Mouse (Mus musculus) hindbrain, embryonic 12.5 days (tissue): ENCODE results near the gene Abhd17a. TPM values are rescaled to one million over a fixed set of nuclear protein-coding genes. Genes with fewer than 3 reads are reported as not detected.
A peak's percentile ranks its signal among the peaks of the same experiment; 100 is the strongest.

Experiments used
- ATAC-seq: fragments of 200-750 bp; cut with Nextera tagmentation; 2 replicates; pipeline ENCODE4 v1.8.0; 2017; ENCODE audit warnings: moderate TSS enrichment; ENCODE audit not compliant: low FRiP score
- H3K27ac ChIP-seq: fragments of 300-500 bp; sonication (generic); 2 replicates; pipeline ENCODE4 v1.5.1; 2016; ENCODE audit warnings: mild to moderate bottlenecking
- H3K27me3 ChIP-seq: fragments of 300-500 bp; sonication (generic); 2 replicates; pipeline ENCODE4 v1.6.1; 2016; ENCODE audit warnings: mild to moderate bottlenecking
- H3K36me3 ChIP-seq: fragments of 300-500 bp; sonication (generic); 2 replicates; pipeline ENCODE4 v1.6.1; 2016; ENCODE audit warnings: mild to moderate bottlenecking
- H3K4me1 ChIP-seq: fragments of 300-500 bp; sonication (generic); 2 replicates; pipeline ENCODE4 v1.6.1; 2016
- H3K4me2 ChIP-seq: fragments of 300-500 bp; sonication (generic); replicated peaks from 2 replicates; pipeline ENCODE4 v1.6.1; 2016; ENCODE audit warnings: mild to moderate bottlenecking
- H3K4me3 ChIP-seq: fragments of 300-500 bp; sonication (generic); 2 replicates; pipeline ENCODE4 v1.5.1; 2016; ENCODE audit warnings: mild to moderate bottlenecking
- H3K9ac ChIP-seq: fragments of 300-500 bp; sonication (generic); 2 replicates; pipeline ENCODE4 v1.6.1; 2016; ENCODE audit warnings: mild to moderate bottlenecking, moderate library complexity
- H3K9me3 ChIP-seq: fragments of 300-500 bp; sonication (generic); replicated peaks from 2 replicates; pipeline ENCODE4 v1.6.1; 2016; ENCODE audit warnings: mild to moderate bottlenecking
- WGBS: fragments of 180-500 bp; shearing (Covaris S2); methylation state at CpG from one replicate; pipeline ENCODE4 v1.1.7; 2016; 5-methylcytosine and 5-hydroxymethylcytosine counted together
- polyA plus RNA-seq: library from polyadenylated mRNA; unstranded; fragments of >200 nt; fragmentation: Nextera tagmentation; extraction: Ambion mirVana; gene quantifications from 2 replicates; pipeline ENCODE4 v1.2.1, GENCODE M21; 2016

Abhd17a gene
- polyA plus RNA-seq, 1 experiment from 2014 or later: 118 TPM

DNA sequence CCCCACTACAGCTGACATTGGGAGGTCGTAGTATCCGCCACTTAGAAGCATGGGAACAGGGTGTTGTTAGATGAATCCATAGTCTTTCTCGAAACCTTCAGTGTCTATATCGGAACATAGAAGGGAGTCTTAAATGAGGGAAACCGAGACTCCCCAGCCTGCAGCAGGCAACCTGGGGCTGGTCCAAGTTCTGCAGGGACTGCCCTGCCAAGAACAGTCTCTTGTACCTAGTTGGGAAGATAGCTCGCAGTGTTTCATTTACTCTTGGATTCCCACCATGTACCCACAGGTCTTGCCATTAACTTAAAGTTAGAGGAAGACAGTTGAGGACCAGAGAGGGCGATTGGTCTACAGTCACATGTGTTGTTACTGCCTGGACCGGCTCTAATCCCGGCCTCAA, 30.2 kb upstream of the Abhd17a start:
- H3K4me2 ChIP-seq: no peak overlapping the region
- H3K27me3 ChIP-seq: no peaks in the 10 kb centered on the region
- ATAC-seq: no peak
- no peak overlapping the region for H3K4me3 ChIP-seq
- no peaks in the 10 kb centered on the region for H3K9me3 ChIP-seq
- H3K36me3 ChIP-seq: peaks cover 12% of the 10 kb centered on the region
- no peak overlapping the region for H3K27ac ChIP-seq
- 88% methylated on average over 9 of the region's 9 CpGs for WGBS
- no peak overlapping the region for H3K9ac ChIP-seq
- peaks cover 29% of the 10 kb centered on the region for H3K4me1 ChIP-seq

DNA sequence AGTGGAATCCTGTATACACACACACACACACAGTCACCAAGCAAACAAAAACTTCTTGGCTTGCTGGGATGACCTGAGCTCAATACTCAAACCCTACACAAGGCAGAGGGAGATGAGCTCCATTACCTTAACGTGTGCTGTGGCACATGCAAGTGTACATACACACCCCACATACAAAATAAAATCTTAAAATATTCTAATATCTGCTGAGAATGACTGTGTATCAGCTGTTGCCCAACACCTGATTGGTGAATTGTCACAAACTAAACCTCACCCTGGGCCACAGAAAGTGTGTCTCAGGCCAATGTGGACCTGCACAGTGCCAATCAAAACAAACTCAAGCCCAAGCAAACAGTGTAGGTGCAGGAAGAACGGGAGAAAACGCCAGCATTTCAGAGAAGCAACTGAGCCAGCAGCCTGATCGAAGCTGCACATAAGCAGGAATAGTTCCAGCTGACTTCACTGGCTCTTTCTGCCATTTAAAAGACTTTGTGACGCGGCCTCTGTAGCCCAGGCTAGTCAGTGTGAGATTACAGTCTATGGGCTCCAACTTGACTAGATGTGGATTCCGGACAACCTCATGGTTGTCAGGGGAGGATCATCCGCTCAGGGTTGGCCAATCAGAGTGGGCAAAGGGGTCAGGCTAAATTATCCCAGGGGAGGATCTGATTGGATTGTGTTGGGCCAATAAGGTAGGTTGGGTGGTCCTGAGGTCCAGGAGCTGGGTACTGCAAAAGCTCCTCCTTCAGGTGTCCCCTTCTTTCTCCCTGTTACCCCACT, 29.5 kb upstream of the Abhd17a start:
- WGBS: 31% methylated on average over 8 of the region's 8 CpGs
- no peak overlapping the region for H3K4me2 ChIP-seq
- H3K36me3 ChIP-seq: peaks cover 19% of the 10 kb centered on the region
- H3K27ac ChIP-seq: no peak overlapping the region
- H3K4me1 ChIP-seq: peaks cover 24% of the 10 kb centered on the region
- no peak for ATAC-seq
- H3K9ac ChIP-seq: no peak overlapping the region
- no peak overlapping the region for H3K4me3 ChIP-seq
- no peaks in the 10 kb centered on the region for H3K9me3 ChIP-seq
- no peaks in the 10 kb centered on the region for H3K27me3 ChIP-seq

DNA sequence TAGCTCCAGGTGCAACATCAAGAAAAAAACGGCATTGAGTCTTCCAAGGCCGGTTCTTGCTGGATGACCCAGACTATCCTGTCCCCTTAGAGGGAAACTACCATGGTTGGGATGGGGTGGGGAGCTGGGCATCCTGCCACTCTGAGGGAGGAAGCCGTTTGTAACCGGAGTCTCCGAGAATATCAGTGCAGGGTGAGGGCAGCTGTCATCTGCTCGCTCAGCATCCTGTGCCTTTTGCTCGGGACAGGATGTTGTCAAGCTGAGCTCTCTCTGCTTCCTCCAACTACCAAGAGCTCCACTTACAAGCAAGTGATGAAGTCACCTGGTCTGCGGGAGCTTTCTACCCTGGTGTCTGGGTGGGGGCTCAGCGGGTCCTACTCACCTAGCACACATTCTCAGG, 28.0 kb upstream of the Abhd17a start:
- H3K27me3 ChIP-seq: no peaks in the 10 kb centered on the region

DNA sequence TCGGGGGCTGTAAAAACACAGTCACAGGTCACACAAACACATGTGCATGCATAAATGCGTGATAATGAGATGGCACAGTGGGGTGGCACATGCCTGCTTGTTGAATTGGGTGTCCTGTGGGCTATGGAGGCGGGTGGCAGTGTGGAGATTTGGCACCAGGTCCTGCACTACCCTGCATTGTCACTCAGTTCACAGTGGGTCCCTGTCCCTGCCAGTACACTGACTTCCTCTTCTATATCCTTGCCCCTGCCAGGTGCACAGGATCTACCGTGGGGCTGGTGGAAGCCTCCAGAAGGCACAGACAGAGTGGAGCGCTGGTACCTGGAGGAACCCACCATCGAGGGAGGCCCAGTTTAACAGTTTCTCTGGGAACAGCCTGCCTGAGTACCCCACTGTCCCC, 24.2 kb upstream of the Abhd17a start:
- ATAC-seq: no peak
- H3K4me2 ChIP-seq: no peak overlapping the region
- no peaks in the 10 kb centered on the region for H3K9me3 ChIP-seq
- 90% methylated on average over 6 of the region's 6 CpGs for WGBS
- H3K9ac ChIP-seq: no peak overlapping the region
- no peak overlapping the region for H3K4me3 ChIP-seq
- H3K27me3 ChIP-seq: no peaks in the 10 kb centered on the region
- H3K27ac ChIP-seq: no peak overlapping the region
- H3K4me1 ChIP-seq: no peaks in the 10 kb centered on the region
- H3K36me3 ChIP-seq: peaks cover 49% of the 10 kb centered on the region

More for the DNA sequence above, 28.0 kb upstream of the Abhd17a start:
- H3K27ac ChIP-seq: no peak overlapping the region
- peaks cover 9% of the 10 kb centered on the region for H3K4me1 ChIP-seq
- no peak overlapping the region for H3K4me2 ChIP-seq
- no peak overlapping the region for H3K4me3 ChIP-seq
- H3K9me3 ChIP-seq: no peaks in the 10 kb centered on the region
- WGBS: 80% methylated on average over 9 of the region's 9 CpGs
- no peak for ATAC-seq
- no peak overlapping the region for H3K9ac ChIP-seq
- peaks cover 33% of the 10 kb centered on the region for H3K36me3 ChIP-seq

DNA sequence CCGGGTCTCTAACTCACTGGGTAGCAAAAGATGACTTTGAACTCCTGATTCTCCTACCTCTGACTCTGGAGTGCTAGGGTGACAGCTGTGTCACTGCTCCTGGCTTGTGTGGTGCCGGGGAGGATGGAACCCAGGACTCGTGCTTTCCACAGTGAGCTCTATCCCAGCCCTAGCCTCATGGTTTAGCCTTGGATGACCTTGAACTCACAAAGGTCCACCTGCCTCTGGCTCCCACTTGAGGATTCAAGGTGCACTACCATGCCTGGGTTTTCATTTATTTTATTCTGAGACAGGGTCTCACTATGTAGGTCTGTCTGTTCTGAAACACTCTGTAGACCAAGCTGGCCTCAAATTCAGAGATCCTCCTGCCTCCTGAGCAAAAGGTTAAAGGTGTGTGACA, 23.7 kb upstream of the Abhd17a start:
- Histone ChIP-seq H3K36me3 (peaks cover 54% of the 10 kb centered on the region), H3K27ac (no peak overlapping the region), H3K4me3 (no peak overlapping the region), H3K4me2 (no peak overlapping the region), H3K4me1 (no peaks in the 10 kb centered on the region), H3K27me3 (no peaks in the 10 kb centered on the region), H3K9ac (no peak overlapping the region), H3K9me3 (no peaks in the 10 kb centered on the region)
- WGBS: 84% methylated on average over 3 of the region's 3 CpGs
- no peak for ATAC-seq

DNA sequence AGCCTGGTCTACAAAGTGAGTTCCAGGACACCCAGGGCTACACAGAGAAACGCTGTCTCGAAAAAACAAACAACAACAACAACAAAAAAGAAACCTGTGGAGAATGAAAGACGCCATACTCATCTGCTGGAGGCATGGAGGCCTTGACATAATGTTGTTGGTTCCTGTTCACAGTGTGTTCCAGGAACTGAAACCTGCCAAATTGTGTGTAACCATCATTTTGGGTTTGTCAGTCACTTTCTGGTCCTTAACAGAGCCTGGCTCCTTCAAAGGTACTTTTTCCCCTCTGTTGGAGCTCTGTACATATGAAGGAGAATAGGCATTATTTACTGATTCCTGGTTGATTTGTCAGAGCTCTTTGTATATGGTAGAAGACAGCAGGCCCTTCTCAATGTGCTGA, 21.8 kb upstream of the Abhd17a start:
- Histone ChIP-seq H3K4me3 (no peak overlapping the region), H3K36me3 (peaks cover 73% of the 10 kb centered on the region), H3K9ac (no peak overlapping the region), H3K9me3 (no peaks in the 10 kb centered on the region), H3K27me3 (no peaks in the 10 kb centered on the region), H3K4me2 (no peak overlapping the region), H3K27ac (no peak overlapping the region), H3K4me1 (no peaks in the 10 kb centered on the region)
- no peak for ATAC-seq
- 93% methylated on average over 3 of the region's 3 CpGs for WGBS

DNA sequence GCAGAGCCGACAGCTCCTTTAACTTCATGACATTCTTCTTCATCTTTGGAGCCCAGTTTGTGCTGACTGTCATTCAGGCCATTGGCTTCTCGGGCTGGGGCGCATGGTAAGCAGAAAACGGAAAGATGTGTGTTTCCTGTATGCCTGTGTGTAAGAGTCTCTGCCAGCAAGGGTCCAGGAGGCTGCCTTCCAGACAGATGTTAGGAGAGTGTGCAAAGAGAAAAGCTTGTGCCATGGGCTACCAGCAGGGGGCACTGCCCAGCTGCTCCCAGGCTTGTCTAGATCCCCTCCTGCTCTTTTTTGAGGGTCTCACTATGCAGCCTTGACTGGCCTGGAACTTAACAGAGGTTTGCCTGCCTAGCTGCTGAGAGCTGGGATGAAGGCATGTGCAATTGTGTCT, 20.9 kb upstream of the Abhd17a start:
- Histone ChIP-seq H3K4me2 (no peak overlapping the region), H3K27me3 (no peaks in the 10 kb centered on the region), H3K27ac (no peak overlapping the region), H3K36me3 (peaks cover 76% of the 10 kb centered on the region), H3K9me3 (no peaks in the 10 kb centered on the region), H3K9ac (no peak overlapping the region), H3K4me1 (no peaks in the 10 kb centered on the region), H3K4me3 (no peak overlapping the region)
- 86% methylated on average over 4 of the region's 4 CpGs for WGBS
- no peak for ATAC-seq

DNA sequence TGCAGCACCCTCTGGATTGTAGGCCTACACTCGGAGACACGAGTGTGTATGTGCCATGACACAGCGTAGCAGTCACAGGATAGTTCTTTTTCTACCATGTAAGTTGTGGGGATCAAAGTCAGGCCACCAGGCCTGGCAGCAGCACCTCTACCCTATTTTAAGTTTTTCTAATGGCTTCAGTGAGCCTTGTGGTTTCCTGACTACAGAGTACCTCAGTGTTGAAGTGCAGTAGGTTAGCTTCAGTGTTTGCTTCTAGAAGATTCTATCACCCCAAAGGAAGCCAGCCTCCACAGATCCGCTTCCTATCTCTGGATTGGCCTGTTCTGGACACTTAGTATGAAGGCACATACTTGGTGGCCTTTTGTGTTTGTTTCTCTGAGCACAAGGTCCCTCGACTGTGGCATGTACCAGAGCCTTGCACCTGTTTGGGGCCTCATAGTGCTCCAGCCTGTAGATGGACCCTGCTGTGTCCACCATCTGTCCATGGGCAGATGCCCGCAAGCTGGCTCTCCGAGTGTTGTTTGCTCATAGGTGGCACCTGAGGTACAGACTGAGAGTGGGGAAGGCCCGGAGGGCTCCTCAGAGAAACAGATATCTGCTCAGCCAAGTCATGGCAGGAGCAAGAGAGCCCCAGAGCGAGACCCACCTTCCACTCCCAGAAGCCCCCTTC, 20.1 kb upstream of the Abhd17a start:
- Histone ChIP-seq H3K27me3 (no peaks in the 10 kb centered on the region), H3K4me1 (no peaks in the 10 kb centered on the region), H3K4me2 (no peak overlapping the region), H3K4me3 (no peak overlapping the region), H3K36me3 (peaks cover 68% of the 10 kb centered on the region), H3K27ac (no peak overlapping the region), H3K9ac (no peak overlapping the region; the same call in 1 of the 2 replicates), H3K9me3 (no peaks in the 10 kb centered on the region)
- no peak for ATAC-seq
- WGBS: 94% methylated on average over 9 of the region's 9 CpGs

DNA sequence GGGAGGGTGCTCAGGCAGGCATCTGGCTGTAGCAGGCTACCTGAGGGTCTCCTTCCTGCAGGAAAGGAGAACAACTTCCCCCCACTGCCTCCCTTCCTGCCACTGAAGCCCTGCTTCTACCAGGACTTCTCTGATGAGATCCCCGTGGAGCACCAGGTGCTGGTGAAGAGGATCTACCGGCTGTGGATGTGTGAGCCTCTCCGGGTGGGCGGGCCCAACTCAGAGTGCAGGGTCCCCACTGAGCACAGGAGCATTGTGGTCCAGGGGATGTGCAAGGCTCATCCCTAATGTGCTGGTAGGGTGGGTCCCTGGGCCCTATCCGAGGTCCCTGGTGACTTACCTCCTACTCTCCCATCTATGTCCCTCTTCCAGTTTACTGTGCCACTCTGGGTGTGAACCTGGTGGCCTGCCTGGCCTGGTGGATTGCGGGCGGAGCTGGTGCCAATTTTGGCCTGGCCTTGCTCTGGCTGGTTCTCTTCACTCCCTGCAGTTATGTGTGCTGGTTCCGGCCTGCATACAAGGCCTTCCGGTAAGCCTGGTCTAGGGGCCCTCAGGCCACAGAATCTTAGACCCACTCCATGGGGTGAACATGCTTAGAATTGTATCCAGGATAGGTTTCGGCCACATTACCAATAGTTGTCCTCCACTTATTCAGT, 19.3 kb upstream of the Abhd17a start:
- no peak for ATAC-seq
- H3K4me3 ChIP-seq: no peak overlapping the region
- no peaks in the 10 kb centered on the region for H3K27me3 ChIP-seq
- peaks cover 59% of the 10 kb centered on the region for H3K36me3 ChIP-seq
- no peak overlapping the region for H3K9ac ChIP-seq
- no peak overlapping the region for H3K4me2 ChIP-seq
- H3K9me3 ChIP-seq: no peaks in the 10 kb centered on the region
- H3K4me1 ChIP-seq: peaks cover 5% of the 10 kb centered on the region; the same call in 1 of the 2 replicates
- no peak overlapping the region for H3K27ac ChIP-seq
- 88% methylated on average over 10 of the region's 10 CpGs for WGBS

DNA sequence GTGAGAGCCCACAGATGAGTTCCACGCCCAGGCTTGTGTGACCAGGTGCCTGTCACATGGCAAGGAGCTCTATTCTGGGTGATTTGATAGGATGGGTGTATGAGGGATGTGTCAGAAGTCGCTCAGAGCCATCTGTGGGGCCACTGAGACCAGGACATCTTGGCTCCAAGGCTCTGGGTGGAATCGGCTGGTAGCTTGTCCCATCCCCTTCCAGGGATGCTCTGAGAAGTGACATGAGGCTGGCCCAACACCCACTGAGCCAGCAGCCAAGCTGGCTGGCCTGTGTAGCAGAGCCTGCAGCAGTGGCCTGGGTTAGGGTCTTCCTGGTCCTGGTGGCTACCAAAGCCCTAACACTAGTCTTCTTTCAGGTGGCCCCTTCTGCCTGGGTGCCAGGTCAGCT, 18.3 kb upstream of the Abhd17a start:
- H3K4me2 ChIP-seq: no peak overlapping the region

DNA sequence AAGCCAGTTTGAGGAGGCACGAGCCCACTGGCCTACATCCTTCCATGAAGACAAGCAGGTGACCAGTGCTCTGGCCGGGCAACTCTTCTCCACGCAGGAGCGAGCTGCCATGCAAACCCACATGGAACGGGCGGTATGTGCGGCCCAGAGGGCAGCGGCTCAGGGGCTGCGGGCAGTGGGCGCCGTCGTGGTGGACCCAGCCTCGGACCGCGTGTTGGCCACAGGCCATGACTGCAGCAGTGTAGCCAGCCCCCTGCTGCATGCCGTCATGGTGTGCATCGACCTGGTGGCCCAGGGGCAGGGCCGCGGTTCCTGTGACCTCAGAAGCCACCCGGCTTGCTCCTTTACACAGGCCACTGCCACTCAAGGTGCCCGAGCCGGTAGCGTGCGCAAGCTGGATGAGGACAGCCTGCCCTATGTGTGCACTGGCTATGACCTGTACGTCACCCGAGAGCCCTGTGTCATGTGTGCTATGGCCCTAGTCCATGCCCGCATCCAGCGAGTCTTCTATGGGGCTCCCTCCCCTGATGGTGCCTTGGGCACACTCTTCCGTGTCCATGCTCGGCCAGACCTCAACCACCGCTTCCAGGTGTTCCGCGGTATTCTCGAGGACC, 16.7 kb upstream of the Abhd17a start:
- no peak for ATAC-seq

More for the DNA sequence above, 18.3 kb upstream of the Abhd17a start:
- Histone ChIP-seq H3K4me3 (no peak overlapping the region), H3K27ac (no peak overlapping the region), H3K9me3 (no peaks in the 10 kb centered on the region), H3K4me1 (peaks cover 14% of the 10 kb centered on the region), H3K9ac (peak overlapping the region; percentile 14; the same call in 1 of the 2 replicates), H3K36me3 (peaks cover 51% of the 10 kb centered on the region), H3K27me3 (no peaks in the 10 kb centered on the region)
- no peak for ATAC-seq
- 93% methylated on average over 3 of the region's 3 CpGs for WGBS

DNA sequence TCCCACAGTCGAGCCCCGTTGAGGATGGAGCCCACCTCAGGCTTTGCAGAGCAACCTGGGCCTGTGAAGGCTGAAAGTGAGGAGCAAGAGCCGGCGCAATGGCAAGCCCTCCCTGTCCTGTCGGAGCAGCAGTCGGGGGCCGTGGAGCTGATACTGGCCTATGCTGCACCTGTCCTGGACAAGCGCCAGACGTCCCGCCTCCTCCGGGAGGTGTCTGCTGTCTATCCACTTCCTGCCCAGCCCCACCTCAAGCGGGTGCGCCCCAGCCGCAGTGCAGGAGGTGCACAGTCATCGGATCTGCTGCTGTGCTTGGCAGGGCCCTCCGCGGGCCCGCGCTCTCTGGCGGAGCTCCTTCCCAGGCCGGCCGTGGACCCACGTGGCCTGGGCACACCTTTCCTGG, 16.2 kb upstream of the Abhd17a start:
- peaks cover 40% of the 10 kb centered on the region for H3K36me3 ChIP-seq
- H3K27ac ChIP-seq: no peak overlapping the region
- ATAC-seq: no peak
- H3K9ac ChIP-seq: no peak overlapping the region
- H3K4me2 ChIP-seq: no peak overlapping the region
- peaks cover 20% of the 10 kb centered on the region for H3K4me1 ChIP-seq
- H3K9me3 ChIP-seq: no peaks in the 10 kb centered on the region
- no peaks in the 10 kb centered on the region for H3K27me3 ChIP-seq
- WGBS: 93% methylated on average over 23 of the region's 23 CpGs
- H3K4me3 ChIP-seq: peak overlapping the region; percentile 3; the same call in 1 of the 2 replicates

More for the DNA sequence above, 16.7 kb upstream of the Abhd17a start:
- Histone ChIP-seq H3K36me3 (peaks cover 41% of the 10 kb centered on the region), H3K9me3 (no peaks in the 10 kb centered on the region), H3K4me1 (peaks cover 20% of the 10 kb centered on the region), H3K27ac (no peak overlapping the region), H3K4me3 (peak overlapping the region; percentile 3; the same call in 1 of the 2 replicates), H3K9ac (no peak overlapping the region), H3K4me2 (no peak overlapping the region), H3K27me3 (no peaks in the 10 kb centered on the region)
- 94% methylated on average over 34 of the region's 34 CpGs for WGBS
